Mouse (Mus musculus): ENCODE data around the gene Scp2. TPM values are rescaled to one million over a fixed set of nuclear protein-coding genes. Genes with fewer than 3 reads are reported as not detected.

Gene Scp2
- total and polyA plus RNA-seq, 3 experiments, result 65.8 to 84.4 TPM; not detected in 1

GRCm38 (mm10) chr4:108045136-108046107, 99.4 kb downstream of the Scp2 start:
- no peak overlapping the region for H3K27ac ChIP-seq (ENCODE audit: control insufficient read depth, low read depth, low read length)
- H3K9me3 ChIP-seq (replicated peaks; ENCODE audit: insufficient read depth, low read length), result no peaks in the 10 kb centered on the region
- TF ChIP-seq CTCF (IDR thresholded peaks at IDR 0.05 in 2 of 3, conservative IDR thresholded peaks at IDR 0.05 in 1 of 3; ENCODE audit: control insufficient read depth in 1 of 3, insufficient read depth in 1 of 3, low read depth in 2 of 3, low read length in 3 of 3, poor library complexity in 1 of 3, severe bottlenecking in 1 of 3), result no peak
- no peak for TF ChIP-seq MXI1 (IDR thresholded peaks at IDR 0.05; ENCODE audit: low read depth, low read length)
- TF ChIP-seq MYC (IDR thresholded peaks at IDR 0.05; ENCODE audit: low read depth, low read length), result no peak
- TF ChIP-seq TBP (IDR thresholded peaks at IDR 0.05; ENCODE audit: low read depth, low read length), result no peak
- TF ChIP-seq POLR2A (IDR thresholded peaks at IDR 0.05; ENCODE audit: control insufficient read depth in 1 of 2, insufficient read depth in 1 of 2, low read depth in 1 of 2, low read length in 2 of 2, poor library complexity in 1 of 2), result no peak
- no peak for TF ChIP-seq ZMIZ1 (IDR thresholded peaks at IDR 0.05; ENCODE audit: low read depth, low read length)
- no peak for TF ChIP-seq ZC3H11A (IDR thresholded peaks at IDR 0.05; ENCODE audit: low read depth, low read length)
- no peak for TF ChIP-seq RAD21 (IDR thresholded peaks at IDR 0.05; ENCODE audit: low read depth, low read length)
- TF ChIP-seq MAZ (IDR thresholded peaks at IDR 0.05; ENCODE audit: low read depth, low read length), result no peak
- no peak for TF ChIP-seq CHD1 (IDR thresholded peaks at IDR 0.05; ENCODE audit: low read depth, low read length)
- TF ChIP-seq MEF2A (IDR thresholded peaks at IDR 0.05; ENCODE audit: extremely low read depth, insufficient replicate concordance, low read depth, low read length, poor library complexity, severe bottlenecking), result no peak
- no peak for TF ChIP-seq TCF12 (IDR thresholded peaks at IDR 0.05; ENCODE audit: low read depth, low read length)
- no peak for TF ChIP-seq USF1 (IDR thresholded peaks at IDR 0.05; ENCODE audit: low read depth, low read length)
- TF ChIP-seq NELFE (IDR thresholded peaks at IDR 0.05; ENCODE audit: low read depth, low read length), result no peak
- TF ChIP-seq GATA1 (IDR thresholded peaks at IDR 0.05; ENCODE audit: low read depth, low read length), result no peak
- TF ChIP-seq EP300 (IDR thresholded peaks at IDR 0.05; ENCODE audit: low read depth in 1 of 2, low read length in 2 of 2), result no peak
- no peak for TF ChIP-seq MYB (IDR thresholded peaks at IDR 0.05; ENCODE audit: low read depth, low read length)
- TF ChIP-seq ZKSCAN1 (IDR thresholded peaks at IDR 0.05; ENCODE audit: low read depth, low read length), result no peak
- no peak for TF ChIP-seq KAT2A (conservative IDR thresholded peaks at IDR 0.05; ENCODE audit: low read depth, low read length)
- no peaks in the 10 kb centered on the region for H3K4me1 ChIP-seq (ENCODE audit: control insufficient read depth in 1 of 2, insufficient read depth in 2 of 2, low read length in 2 of 2)
- no peak for DNase-seq (ENCODE audit: low read depth, low spot score)
- H3K9ac ChIP-seq (ENCODE audit: control insufficient read depth, low read depth, low read length, poor library complexity, severe bottlenecking), result no peak overlapping the region
- no peaks in the 10 kb centered on the region for H3K27me3 ChIP-seq (ENCODE audit: control insufficient read depth in 1 of 2, insufficient read depth in 2 of 2, low read length in 2 of 2)
- H3K36me3 ChIP-seq (ENCODE audit: control insufficient read depth in 1 of 2, insufficient read depth in 2 of 2, low read length in 2 of 2), result peaks cover 0 to 8% of the 10 kb centered on the region in 2 experiments; a peak in 2 of 4 replicates
- no peaks in the 10 kb centered on the region for H3K79me2 ChIP-seq (ENCODE audit: control insufficient read depth, insufficient read depth, low read length, poor library complexity)
- no peak overlapping the region for H3K4me3 ChIP-seq (ENCODE audit: control insufficient read depth in 1 of 2, insufficient read depth in 1 of 2, low read depth in 2 of 2, low read length in 2 of 2)

GRCm38 (mm10) chr4:108037027-108037426, 107.8 kb downstream of the Scp2 start:
- no peaks in the 10 kb centered on the region for H3K36me3 ChIP-seq (ENCODE audit: control insufficient read depth in 1 of 2, insufficient read depth in 2 of 2, low read length in 2 of 2)
- no peak overlapping the region for H3K9ac ChIP-seq (ENCODE audit: control insufficient read depth, low read depth, low read length, poor library complexity, severe bottlenecking)
- H3K4me3 ChIP-seq (ENCODE audit: control insufficient read depth in 1 of 2, insufficient read depth in 1 of 2, low read depth in 2 of 2, low read length in 2 of 2), result no peak overlapping the region
- H3K4me1 ChIP-seq (ENCODE audit: control insufficient read depth in 1 of 2, insufficient read depth in 2 of 2, low read length in 2 of 2), result no peaks in the 10 kb centered on the region
- no peaks in the 10 kb centered on the region for H3K79me2 ChIP-seq (ENCODE audit: control insufficient read depth, insufficient read depth, low read length, poor library complexity)
- DNase-seq (ENCODE audit: low read depth, low spot score), result no peak
- no peaks in the 10 kb centered on the region for H3K27me3 ChIP-seq (ENCODE audit: control insufficient read depth in 1 of 2, insufficient read depth in 2 of 2, low read length in 2 of 2)
- no peak overlapping the region for H3K27ac ChIP-seq (ENCODE audit: control insufficient read depth, low read depth, low read length)
- H3K9me3 ChIP-seq (replicated peaks; ENCODE audit: insufficient read depth, low read length), result no peaks in the 10 kb centered on the region
- no peak for TF ChIP-seq POLR2AphosphoS5 (IDR thresholded peaks at IDR 0.05; ENCODE audit: borderline replicate concordance, low read depth, low read length)
- TF ChIP-seq ZMIZ1 (IDR thresholded peaks at IDR 0.05; ENCODE audit: low read depth, low read length), result no peak
- TF ChIP-seq GABPA (IDR thresholded peaks at IDR 0.05; ENCODE audit: low read depth, low read length), result no peak
- no peak for TF ChIP-seq ZNF384 (IDR thresholded peaks at IDR 0.05; ENCODE audit: low read depth, low read length)
- no peak for TF ChIP-seq MAFK (IDR thresholded peaks at IDR 0.05; ENCODE audit: borderline replicate concordance, low read depth, low read length)
- no peak for TF ChIP-seq KAT2A (conservative IDR thresholded peaks at IDR 0.05; ENCODE audit: low read depth, low read length)
- TF ChIP-seq ELF1 (IDR thresholded peaks at IDR 0.05; ENCODE audit: low read depth, low read length), result no peak
- no peak for TF ChIP-seq BHLHE40 (IDR thresholded peaks at IDR 0.05; ENCODE audit: borderline replicate concordance, low read depth, low read length)
- no peak for TF ChIP-seq CTCF (IDR thresholded peaks at IDR 0.05 in 2 of 3, conservative IDR thresholded peaks at IDR 0.05 in 1 of 3; ENCODE audit: control insufficient read depth in 1 of 3, insufficient read depth in 1 of 3, low read depth in 2 of 3, low read length in 3 of 3, poor library complexity in 1 of 3, severe bottlenecking in 1 of 3)

Data from MEL (cell line).